Mouse (Mus musculus) C2C12 (cell line): ENCODE results near the gene Hist1h2ad. TPM values are rescaled to one million over a fixed set of nuclear protein-coding genes. Genes with fewer than 3 reads are reported as not detected.
A peak's percentile ranks its signal among the peaks of the same experiment; 100 is the strongest.

Experiments used
- H3K27me3 ChIP-seq: one replicate; pipeline ENCODE4 v1.6.1; 2011; ENCODE audit not compliant: control insufficient read depth, insufficient read depth, insufficient read length
- H3K36me3 ChIP-seq: one replicate; pipeline ENCODE4 v1.6.1; 2011; ENCODE audit not compliant: control insufficient read depth, insufficient read depth
- H3K4me3 ChIP-seq: one replicate; pipeline ENCODE4 v1.5.1; 2011; ENCODE audit warnings: mild to moderate bottlenecking, control low read depth; ENCODE audit not compliant: poor library complexity, insufficient read depth, severe bottlenecking
- H3K79me2 ChIP-seq: one replicate; pipeline ENCODE4 v1.6.1; 2011; ENCODE audit not compliant: control insufficient read depth, insufficient read depth
- H3K79me3 ChIP-seq: one replicate; pipeline ENCODE4 v1.6.1; 2011; ENCODE audit warnings: low read depth, control low read depth
- H3ac ChIP-seq: one replicate; pipeline ENCODE3; 2011; ENCODE audit warnings: low read depth; ENCODE audit not compliant: control insufficient read depth, insufficient read length
- CEBPB ChIP-seq: IDR thresholded peaks from one replicate; pipeline ENCODE4 v1.6.1; 2011; ENCODE audit warnings: low read depth, mild to moderate bottlenecking, control low read depth, moderate library complexity
- CTCF ChIP-seq: IDR thresholded peaks from one replicate; pipeline ENCODE4 v1.5.1; 2011; ENCODE audit not compliant: control insufficient read depth, insufficient read depth, insufficient read length
- FOSL1 ChIP-seq: IDR thresholded peaks from one replicate; pipeline ENCODE4 v1.8.0; 2011; ENCODE audit warnings: mild to moderate bottlenecking, low read length; ENCODE audit not compliant: poor library complexity, insufficient read depth, severe bottlenecking
- MAX ChIP-seq: IDR thresholded peaks from one replicate; pipeline ENCODE4 v1.6.1; 2011; ENCODE audit warnings: mild to moderate bottlenecking, control low read depth
- MYOD1 ChIP-seq: IDR thresholded peaks from one replicate; pipeline ENCODE4 v1.6.1; 2011; ENCODE audit warnings: low read depth; ENCODE audit not compliant: control insufficient read depth, insufficient read length
- MYOG ChIP-seq: IDR thresholded peaks from one replicate; pipeline ENCODE4 v1.6.1; 2011; ENCODE audit not compliant: control insufficient read depth, insufficient read length; ENCODE audit errors: extremely low read depth
- USF1 ChIP-seq: IDR thresholded peaks from one replicate; pipeline ENCODE4 v1.6.1; 2011; ENCODE audit warnings: low read depth, mild to moderate bottlenecking, control low read depth, moderate library complexity
- polyA plus RNA-seq: library from polyadenylated mRNA; unstranded; fragments of >200 nt; fragmentation: generic; extraction: Trizol; gene quantifications from one replicate; pipeline ENCODE4 v1.2.1, GENCODE M21; 2012; ENCODE audit warnings: missing spikeins

Gene Hist1h2ad
- polyA plus RNA-seq, 1 experiment = 0.73 TPM

- Histone ChIP-seq H3ac (no peak overlapping the region), H3K27me3 (no peaks in the 10 kb centered on the region), H3K79me3 (no peaks in the 10 kb centered on the region), H3K79me2 (no peaks in the 10 kb centered on the region), H3K36me3 (no peaks in the 10 kb centered on the region), H3K4me3 (no peak overlapping the region)
- no peak for TF ChIP-seq MYOG
- no peak for TF ChIP-seq FOSL1
- no peak for TF ChIP-seq USF1
- TF ChIP-seq CTCF = no peak
- no peak for TF ChIP-seq CEBPB
- no peak for TF ChIP-seq MYOD1
- TF ChIP-seq MAX = no peak
Measured at GRCm38 (mm10) chr13:23609844-23610243, 35.7 kb downstream of the Hist1h2ad start.

GRCm38 (mm10) chr13:23610393-23610792 is 36.2 kb downstream of the Hist1h2ad start:
- no peak for TF ChIP-seq CTCF
- TF ChIP-seq MYOG = no peak
- no peak for TF ChIP-seq FOSL1
- no peak for TF ChIP-seq MAX
- TF ChIP-seq CEBPB = no peak
- no peak for TF ChIP-seq USF1
- no peak for TF ChIP-seq MYOD1
- no peak overlapping the region for H3K4me3 ChIP-seq
- no peak overlapping the region for H3ac ChIP-seq
- no peaks in the 10 kb centered on the region for H3K36me3 ChIP-seq
- H3K79me3 ChIP-seq = no peaks in the 10 kb centered on the region
- H3K27me3 ChIP-seq = no peaks in the 10 kb centered on the region
- H3K79me2 ChIP-seq = no peaks in the 10 kb centered on the region

- H3K27me3 ChIP-seq = no peaks in the 10 kb centered on the region
- H3K79me3 ChIP-seq = no peaks in the 10 kb centered on the region
- H3K79me2 ChIP-seq = no peaks in the 10 kb centered on the region
- H3K4me3 ChIP-seq = no peak overlapping the region
- TF ChIP-seq CTCF (no peak), MYOG (no peak), MYOD1 (no peak), FOSL1 (no peak), CEBPB (no peak), MAX (no peak)
- H3ac ChIP-seq = no peak overlapping the region
- H3K36me3 ChIP-seq = no peaks in the 10 kb centered on the region
Measured at GRCm38 (mm10) chr13:23611638-23612037, 37.5 kb downstream of the Hist1h2ad start.

GRCm38 (mm10) chr13:23620056-23620732 is 46.0 kb downstream of the Hist1h2ad start:
- TF ChIP-seq CTCF = no peak
- TF ChIP-seq FOSL1 = no peak
- TF ChIP-seq MYOD1 = no peak
- no peak for TF ChIP-seq MAX
- no peak for TF ChIP-seq USF1
- no peak for TF ChIP-seq MYOG
- no peak for TF ChIP-seq CEBPB
- Histone ChIP-seq H3K36me3 (no peaks in the 10 kb centered on the region), H3K79me2 (peaks cover 4% of the 10 kb centered on the region), H3ac (peak overlapping the region; percentile 81), H3K4me3 (peak overlapping the region; percentile 65), H3K27me3 (no peaks in the 10 kb centered on the region), H3K79me3 (no peaks in the 10 kb centered on the region)

GRCm38 (mm10) chr13:23620733-23621531 is 46.8 kb downstream of the Hist1h2ad start, which contains the start of gene Hist1h2be:
Gene Hist1h2be, minus strand, starts transcription at chr13:23621124.
- Histone ChIP-seq H3K4me3 (peak within 1 kb of the TSS; percentile 65), H3K79me2 (peaks cover 4% of the 10 kb centered on the region), H3K27me3 (no peaks in the 10 kb centered on the region), H3ac (peak within 1 kb of the TSS; percentile 81), H3K36me3 (no peaks in the 10 kb centered on the region), H3K79me3 (no peaks in the 10 kb centered on the region)
- no peak for TF ChIP-seq USF1
- no peak for TF ChIP-seq MYOD1
- TF ChIP-seq FOSL1 = no peak
- TF ChIP-seq MAX = no peak
- TF ChIP-seq CTCF = no peak
- TF ChIP-seq CEBPB = no peak
- TF ChIP-seq MYOG = no peak
